Mouse (Mus musculus) heart, embryonic 10.5 days (tissue): ENCODE measurements around the gene Fgf14. TPM values are rescaled to one million over a fixed set of nuclear protein-coding genes. Genes with fewer than 3 reads are reported as not detected.

Experiments used
- DNase-seq: peaks from one replicate; pipeline ENCODE4 v3.0.0-alpha.2; 2017; ENCODE audit warnings: low spot score
- H3K27ac ChIP-seq: fragments of 300-500 bp; sonication (generic); 2 replicates; pipeline ENCODE4 v1.5.1; 2016; ENCODE audit warnings: mild to moderate bottlenecking
- H3K27me3 ChIP-seq: fragments of 300-500 bp; sonication (generic); 2 replicates; pipeline ENCODE4 v1.6.1; 2016; ENCODE audit warnings: mild to moderate bottlenecking; ENCODE audit not compliant: poor library complexity, insufficient read depth, severe bottlenecking
- H3K36me3 ChIP-seq: fragments of 300-500 bp; sonication (generic); 2 replicates; pipeline ENCODE4 v1.6.1; 2016; ENCODE audit warnings: mild to moderate bottlenecking, moderate library complexity
- H3K4me1 ChIP-seq: fragments of 300-500 bp; sonication (generic); 2 replicates; pipeline ENCODE4 v1.6.1; 2016; ENCODE audit warnings: mild to moderate bottlenecking
- H3K4me3 ChIP-seq: fragments of 300-500 bp; sonication (generic); 2 replicates; pipeline ENCODE4 v1.5.1; 2016; ENCODE audit warnings: mild to moderate bottlenecking, moderate library complexity
- H3K9me3 ChIP-seq: fragments of 300-500 bp; sonication (generic); 2 replicates; pipeline ENCODE4 v1.6.1; 2016; ENCODE audit warnings: mild to moderate bottlenecking, moderate library complexity
- WGBS: fragments of 180-500 bp; shearing (Covaris S2); methylation state at CpG from one replicate; pipeline ENCODE4 v1.1.7; 2016; 5-methylcytosine and 5-hydroxymethylcytosine counted together
- polyA plus RNA-seq: library from polyadenylated mRNA; unstranded; fragments of >200 nt; fragmentation: Nextera tagmentation; extraction: Ambion mirVana; gene quantifications from 2 replicates; pipeline ENCODE4 v1.2.1, GENCODE M21; 2016

The Fgf14 gene
- polyA plus RNA-seq, 1 experiment from 2014 or later, result 0.44 TPM

GRCm38 (mm10) chr14:124222447-124222846, 454.5 kb downstream of the Fgf14 start:
- H3K36me3 ChIP-seq, result no peaks in the 10 kb centered on the region
- H3K27me3 ChIP-seq, result no peaks in the 10 kb centered on the region
- no peak overlapping the region for H3K27ac ChIP-seq
- H3K9me3 ChIP-seq, result no peaks in the 10 kb centered on the region
- no peak for DNase-seq
- 51% methylated on average over 1 of the region's 1 CpGs for WGBS
- H3K4me3 ChIP-seq, result no peak overlapping the region
- H3K4me1 ChIP-seq, result no peaks in the 10 kb centered on the region

GRCm38 (mm10) chr14:124220979-124221378, 455.9 kb downstream of the Fgf14 start:
- Histone ChIP-seq H3K27me3 (no peaks in the 10 kb centered on the region), H3K27ac (no peak overlapping the region), H3K9me3 (no peaks in the 10 kb centered on the region), H3K36me3 (no peaks in the 10 kb centered on the region), H3K4me1 (no peaks in the 10 kb centered on the region), H3K4me3 (no peak overlapping the region)
- no peak for DNase-seq
- 65% methylated on average over 2 of the region's 2 CpGs for WGBS

- no peaks in the 10 kb centered on the region for H3K36me3 ChIP-seq
- DNase-seq, result no peak
- peaks cover 11% of the 10 kb centered on the region; the same call in 1 of the 2 replicates for H3K4me1 ChIP-seq
- no peak overlapping the region for H3K27ac ChIP-seq
- H3K4me3 ChIP-seq, result no peak overlapping the region
- 17% methylated on average over 7 of the region's 7 CpGs for WGBS
- H3K9me3 ChIP-seq, result no peaks in the 10 kb centered on the region
- H3K27me3 ChIP-seq, result peaks cover 31% of the 10 kb centered on the region
These were observed 481.1 kb downstream of the Fgf14 start for GRCm38 (mm10) chr14:124195806-124196205.

- no peaks in the 10 kb centered on the region for H3K9me3 ChIP-seq
- no peak overlapping the region for H3K27ac ChIP-seq
- peak; percentile 75 for DNase-seq
- H3K4me1 ChIP-seq, result peaks cover 11% of the 10 kb centered on the region; the same call in 1 of the 2 replicates
- WGBS, result 25% methylated on average over 10 of the region's 10 CpGs
- H3K27me3 ChIP-seq, result peaks cover 31% of the 10 kb centered on the region
- H3K4me3 ChIP-seq, result no peak overlapping the region
- H3K36me3 ChIP-seq, result no peaks in the 10 kb centered on the region
These were observed 481.6 kb downstream of the Fgf14 start for GRCm38 (mm10) chr14:124195331-124195730.

- whole genome bisulfite sequencing, result 6% methylated on average over 15 of the region's 15 CpGs
- peak; percentile 73 for DNase-seq
- H3K4me3 ChIP-seq, result peak overlapping the region; percentile 58
These were observed 484.1 kb downstream of the Fgf14 start for GRCm38 (mm10) chr14:124192815-124193142.

GRCm38 (mm10) chr14:124191913-124192814, 484.8 kb downstream of the Fgf14 start:
- peak; percentile 74 for DNase-seq
- peaks cover 11% of the 10 kb centered on the region; the same call in 1 of the 2 replicates for H3K4me1 ChIP-seq
- no peaks in the 10 kb centered on the region for H3K9me3 ChIP-seq
- H3K36me3 ChIP-seq, result no peaks in the 10 kb centered on the region
- 2% methylated on average over 42 of the region's 42 CpGs for WGBS
- peak overlapping the region; percentile 58 for H3K4me3 ChIP-seq
- H3K27me3 ChIP-seq, result peaks cover 31% of the 10 kb centered on the region
- H3K27ac ChIP-seq, result no peak overlapping the region

More at GRCm38 (mm10) chr14:124192815-124193142, 484.1 kb downstream of the Fgf14 start:
- no peak overlapping the region for H3K27ac ChIP-seq
- peaks cover 31% of the 10 kb centered on the region for H3K27me3 ChIP-seq
- no peaks in the 10 kb centered on the region for H3K9me3 ChIP-seq
- peaks cover 11% of the 10 kb centered on the region; the same call in 1 of the 2 replicates for H3K4me1 ChIP-seq
- no peaks in the 10 kb centered on the region for H3K36me3 ChIP-seq

GRCm38 (mm10) chr14:124180265-124180664, 496.7 kb downstream of the Fgf14 start:
- H3K9me3 ChIP-seq, result no peaks in the 10 kb centered on the region
- no peak overlapping the region for H3K4me3 ChIP-seq
- no peaks in the 10 kb centered on the region for H3K27me3 ChIP-seq
- 68% methylated on average over 1 of the region's 1 CpGs for WGBS
- DNase-seq, result no peak
- no peaks in the 10 kb centered on the region for H3K36me3 ChIP-seq
- H3K4me1 ChIP-seq, result no peaks in the 10 kb centered on the region
- H3K27ac ChIP-seq, result no peak overlapping the region

- Histone ChIP-seq H3K4me3 (no peak overlapping the region), H3K27ac (no peak overlapping the region), H3K36me3 (no peaks in the 10 kb centered on the region), H3K9me3 (no peaks in the 10 kb centered on the region), H3K27me3 (no peaks in the 10 kb centered on the region), H3K4me1 (no peaks in the 10 kb centered on the region)
- no peak for DNase-seq
- WGBS, result 81% methylated on average over 1 of the region's 1 CpGs
These were observed 502.8 kb downstream of the Fgf14 start for GRCm38 (mm10) chr14:124174111-124174510.

GRCm38 (mm10) chr14:124163618-124164185, 513.2 kb downstream of the Fgf14 start:
- Histone ChIP-seq H3K4me3 (no peak overlapping the region), H3K4me1 (no peaks in the 10 kb centered on the region), H3K27ac (no peak overlapping the region), H3K36me3 (no peaks in the 10 kb centered on the region), H3K27me3 (no peaks in the 10 kb centered on the region), H3K9me3 (no peaks in the 10 kb centered on the region)
- DNase-seq, result no peak
- 67% methylated on average over 1 of the region's 1 CpGs for WGBS

GRCm38 (mm10) chr14:124147378-124147777, 529.5 kb downstream of the Fgf14 start:
- Histone ChIP-seq H3K9me3 (no peaks in the 10 kb centered on the region), H3K27ac (no peak overlapping the region), H3K36me3 (no peaks in the 10 kb centered on the region), H3K27me3 (no peaks in the 10 kb centered on the region), H3K4me3 (no peak overlapping the region), H3K4me1 (no peaks in the 10 kb centered on the region)
- DNase-seq, result no peak

- no peaks in the 10 kb centered on the region for H3K36me3 ChIP-seq
- no peak for DNase-seq
- no peak overlapping the region for H3K4me3 ChIP-seq
- H3K27me3 ChIP-seq, result no peaks in the 10 kb centered on the region
- H3K9me3 ChIP-seq, result no peaks in the 10 kb centered on the region
- no peaks in the 10 kb centered on the region for H3K4me1 ChIP-seq
- no peak overlapping the region for H3K27ac ChIP-seq
- WGBS, result 87% methylated on average over 1 of the region's 1 CpGs
These were observed 569.6 kb downstream of the Fgf14 start for GRCm38 (mm10) chr14:124107205-124107873.

GRCm38 (mm10) chr14:124083126-124083525, 593.8 kb downstream of the Fgf14 start:
- Histone ChIP-seq H3K36me3 (no peaks in the 10 kb centered on the region), H3K9me3 (no peaks in the 10 kb centered on the region), H3K27ac (no peak overlapping the region), H3K27me3 (no peaks in the 10 kb centered on the region), H3K4me3 (no peak overlapping the region), H3K4me1 (no peaks in the 10 kb centered on the region)
- no peak for DNase-seq

- Histone ChIP-seq H3K4me1 (no peaks in the 10 kb centered on the region), H3K9me3 (no peaks in the 10 kb centered on the region), H3K4me3 (no peak overlapping the region), H3K36me3 (no peaks in the 10 kb centered on the region), H3K27me3 (no peaks in the 10 kb centered on the region), H3K27ac (no peak overlapping the region)
- DNase-seq, result no peak
- WGBS, result 68% methylated on average over 1 of the region's 1 CpGs
These were observed 632.9 kb downstream of the Fgf14 start for GRCm38 (mm10) chr14:124044016-124044415.
